Mouse (Mus musculus) stomach, postnatal 0 days (tissue): ENCODE measurements at regions not wholly inside any gene's neighbourhood (a gene's known extent, or its start where the extent isn't known, plus 50 kb on each side); places are given as distances from the start of the nearest gene placed in this dataset.

ENCODE experiments used
- ATAC-seq: fragments of 200-750 bp; cut with Nextera tagmentation; 2 replicates; pipeline ENCODE4 v1.8.0; 2017; ENCODE audit not compliant: low FRiP score, low TSS enrichment
- DNase-seq: peaks from one replicate; pipeline ENCODE4 v3.0.0-alpha.2; 2016; ENCODE audit warnings: low spot score
- H3K27ac ChIP-seq: fragments of 300-500 bp; sonication (generic); replicated peaks from 2 replicates; pipeline ENCODE4 v1.5.1; 2014; ENCODE audit warnings: mild to moderate bottlenecking, control low read depth
- H3K27me3 ChIP-seq: fragments of 300-500 bp; sonication (generic); 2 replicates; pipeline ENCODE4 v1.6.1; 2014; ENCODE audit warnings: low read length; ENCODE audit not compliant: control insufficient read depth, insufficient read depth
- H3K36me3 ChIP-seq: fragments of 300-500 bp; sonication (generic); 2 replicates; pipeline ENCODE4 v1.6.1; 2014; ENCODE audit warnings: low read length, mixed read lengths; ENCODE audit not compliant: control insufficient read depth, insufficient read depth
- H3K4me1 ChIP-seq: fragments of 300-500 bp; sonication (generic); replicated peaks from 2 replicates; pipeline ENCODE4 v1.6.1; 2014; ENCODE audit warnings: antibody characterized with exemption; ENCODE audit not compliant: control insufficient read depth, insufficient read depth
- H3K4me2 ChIP-seq: fragments of 300-500 bp; sonication (generic); replicated peaks from 2 replicates; pipeline ENCODE4 v1.6.1; 2014; ENCODE audit warnings: low read depth, mild to moderate bottlenecking, control low read depth, moderate library complexity
- H3K4me3 ChIP-seq: fragments of 300-500 bp; sonication (generic); 2 replicates; pipeline ENCODE4 v1.5.1; 2014; ENCODE audit warnings: low read depth, low read length, control low read depth
- H3K9ac ChIP-seq: fragments of 300-500 bp; sonication (generic); 2 replicates; pipeline ENCODE4 v1.6.1; 2014; ENCODE audit warnings: mild to moderate bottlenecking, low read length, control low read depth, mixed read lengths
- H3K9me3 ChIP-seq: fragments of 300-500 bp; sonication (generic); 2 replicates; pipeline ENCODE4 v1.6.1; 2016; ENCODE audit warnings: low read length; ENCODE audit not compliant: control insufficient read depth
- CTCF ChIP-seq: IDR thresholded peaks from 2 replicates; pipeline ENCODE4 v1.5.1; 2016; ENCODE audit warnings: antibody characterized with exemption, low read depth, mild to moderate bottlenecking, moderate library complexity
- EP300 ChIP-seq: optimal IDR thresholded peaks from 2 replicates; pipeline ENCODE3; 2016; ENCODE audit warnings: antibody characterized with exemption
- WGBS: fragments of 180-500 bp; shearing (Covaris S2); extraction: QIAGEN DNeasy Blood & Tissue Kit; methylation state at CpG from one replicate; pipeline ENCODE4 v1.1.7; 2014; 5-methylcytosine and 5-hydroxymethylcytosine counted together

DNA sequence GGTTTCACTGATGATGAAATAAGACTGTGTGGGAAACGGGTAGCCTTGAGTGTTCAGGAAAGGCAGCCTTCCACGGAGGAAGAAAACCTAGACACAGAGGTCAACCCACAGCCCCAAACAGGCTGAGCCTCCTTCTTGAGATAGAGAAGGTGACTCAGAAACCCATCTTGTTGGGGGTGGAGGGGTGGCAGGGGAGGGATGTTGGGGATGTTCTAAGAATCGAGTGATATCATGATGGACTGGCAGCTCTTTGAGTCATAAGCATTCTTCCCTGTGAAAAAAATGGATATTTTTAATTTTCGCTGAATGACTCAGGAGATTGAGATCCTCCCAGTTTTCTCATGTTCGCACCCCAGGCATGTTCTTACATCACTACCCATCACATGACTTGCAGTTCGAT, 417.5 kb downstream of the Fgf9 start:
- H3K9me3 ChIP-seq: no peaks in the 10 kb centered on the region
- H3K27me3 ChIP-seq: no peaks in the 10 kb centered on the region
- H3K4me1 ChIP-seq: no peaks in the 10 kb centered on the region
- no peaks in the 10 kb centered on the region for H3K36me3 ChIP-seq
- no peak for TF ChIP-seq CTCF
- no peak for TF ChIP-seq EP300
- DNase-seq: no peak
- no peak overlapping the region for H3K9ac ChIP-seq
- ATAC-seq: no peak
- H3K4me2 ChIP-seq: no peak overlapping the region
- no peak overlapping the region for H3K27ac ChIP-seq
- 90% methylated on average over 6 of the region's 6 CpGs for WGBS
- no peak overlapping the region for H3K4me3 ChIP-seq

- DNase-seq (peak; percentile 33), ATAC-seq (peak; percentile 53; the same call in 1 of the 2 replicates)
- Histone ChIP-seq H3K4me3 (no peak overlapping the region), H3K27ac (no peak overlapping the region), H3K9me3 (no peaks in the 10 kb centered on the region), H3K4me2 (no peak overlapping the region), H3K9ac (no peak overlapping the region), H3K27me3 (no peaks in the 10 kb centered on the region), H3K4me1 (no peaks in the 10 kb centered on the region), H3K36me3 (no peaks in the 10 kb centered on the region)
- 64% methylated on average over 2 of the region's 2 CpGs for whole genome bisulfite sequencing
- TF ChIP-seq CTCF: no peak
- no peak for TF ChIP-seq EP300
These were observed 410.1 kb downstream of the Fgf9 start for GRCm38 (mm10) chr14:58480454-58480853.

DNA sequence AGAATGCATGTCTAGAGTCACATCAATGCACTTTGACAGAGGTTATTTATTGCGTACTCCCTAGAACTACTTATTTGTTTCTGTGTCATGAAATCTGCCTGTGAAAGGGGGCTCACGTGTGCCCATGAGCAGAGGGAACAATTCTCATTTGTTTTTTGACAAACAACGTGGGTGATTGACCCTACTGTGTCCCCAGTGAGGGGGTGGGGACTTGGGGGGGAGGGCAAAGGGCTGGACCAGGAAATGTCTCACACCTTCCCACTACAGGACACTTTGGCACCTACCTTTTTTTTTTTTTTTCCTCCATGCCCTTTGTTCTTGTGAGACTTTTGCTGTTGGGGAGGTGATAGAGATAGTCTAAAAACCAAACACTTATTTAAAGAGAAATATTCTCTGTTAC, 400.3 kb downstream of the Fgf9 start:
- no peak overlapping the region for H3K9ac ChIP-seq
- H3K4me1 ChIP-seq: no peaks in the 10 kb centered on the region
- H3K27ac ChIP-seq: no peak overlapping the region
- ATAC-seq (no peak), DNase-seq (no peak)
- H3K9me3 ChIP-seq: no peaks in the 10 kb centered on the region
- H3K4me2 ChIP-seq: no peak overlapping the region
- no peaks in the 10 kb centered on the region for H3K36me3 ChIP-seq
- no peak overlapping the region for H3K4me3 ChIP-seq
- 45% methylated on average over 3 of the region's 3 CpGs for WGBS
- no peaks in the 10 kb centered on the region for H3K27me3 ChIP-seq
- TF ChIP-seq CTCF (no peak), EP300 (no peak)

DNA sequence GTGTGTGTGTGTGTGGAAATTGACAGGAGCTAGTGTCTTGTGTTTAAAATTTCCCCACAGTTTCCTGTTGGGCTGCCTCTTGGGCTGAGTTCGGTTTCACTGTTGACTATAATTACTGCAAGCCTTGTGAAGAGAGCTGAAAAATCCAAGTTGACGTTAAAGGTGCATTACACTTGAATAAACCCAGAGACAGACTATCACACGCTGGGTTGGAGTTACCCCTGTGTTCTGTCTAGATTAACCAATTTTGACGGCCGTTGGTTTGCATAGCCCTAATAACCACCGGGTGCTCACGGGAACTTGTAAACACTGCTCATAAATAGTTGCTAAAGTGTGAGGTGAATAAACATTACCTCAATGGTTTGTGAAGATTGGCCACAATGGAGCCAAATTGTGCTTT, 398.1 kb downstream of the Fgf9 start:
- Histone ChIP-seq H3K9ac (no peak overlapping the region), H3K27me3 (no peaks in the 10 kb centered on the region), H3K9me3 (no peaks in the 10 kb centered on the region), H3K4me2 (no peak overlapping the region), H3K4me3 (no peak overlapping the region), H3K36me3 (no peaks in the 10 kb centered on the region), H3K27ac (no peak overlapping the region), H3K4me1 (no peaks in the 10 kb centered on the region)
- DNase-seq (no peak), ATAC-seq (no peak)
- TF ChIP-seq CTCF (no peak), EP300 (no peak)
- 56% methylated on average over 7 of the region's 7 CpGs for WGBS

DNA sequence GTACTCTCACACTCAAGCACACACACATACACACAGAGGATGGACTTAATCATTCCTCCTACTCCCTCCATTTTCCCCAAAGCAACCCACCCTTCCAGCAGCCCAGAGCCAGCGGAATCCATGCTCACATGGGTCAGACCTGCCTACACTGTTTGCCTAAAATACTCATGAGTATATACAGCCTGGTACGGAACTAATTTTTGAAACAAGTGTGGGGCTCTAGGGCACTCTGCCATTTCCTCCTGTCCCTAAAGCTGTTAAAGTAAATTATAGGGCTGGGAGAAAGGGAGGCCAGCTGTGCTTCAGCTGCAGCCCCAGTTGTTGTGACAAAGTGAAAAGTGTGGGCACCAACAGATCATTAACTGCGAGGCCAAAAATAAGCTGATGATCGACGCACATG, 397.5 kb downstream of the Fgf9 start:
- WGBS: 51% methylated on average over 5 of the region's 5 CpGs
- no peaks in the 10 kb centered on the region for H3K4me1 ChIP-seq
- no peak overlapping the region for H3K4me3 ChIP-seq
- no peak overlapping the region for H3K9ac ChIP-seq
- no peaks in the 10 kb centered on the region for H3K9me3 ChIP-seq
- no peak for ATAC-seq
- H3K27me3 ChIP-seq: no peaks in the 10 kb centered on the region
- no peak overlapping the region for H3K27ac ChIP-seq
- DNase-seq: no peak
- TF ChIP-seq CTCF: no peak
- TF ChIP-seq EP300: no peak
- H3K4me2 ChIP-seq: no peak overlapping the region
- no peaks in the 10 kb centered on the region for H3K36me3 ChIP-seq

DNA sequence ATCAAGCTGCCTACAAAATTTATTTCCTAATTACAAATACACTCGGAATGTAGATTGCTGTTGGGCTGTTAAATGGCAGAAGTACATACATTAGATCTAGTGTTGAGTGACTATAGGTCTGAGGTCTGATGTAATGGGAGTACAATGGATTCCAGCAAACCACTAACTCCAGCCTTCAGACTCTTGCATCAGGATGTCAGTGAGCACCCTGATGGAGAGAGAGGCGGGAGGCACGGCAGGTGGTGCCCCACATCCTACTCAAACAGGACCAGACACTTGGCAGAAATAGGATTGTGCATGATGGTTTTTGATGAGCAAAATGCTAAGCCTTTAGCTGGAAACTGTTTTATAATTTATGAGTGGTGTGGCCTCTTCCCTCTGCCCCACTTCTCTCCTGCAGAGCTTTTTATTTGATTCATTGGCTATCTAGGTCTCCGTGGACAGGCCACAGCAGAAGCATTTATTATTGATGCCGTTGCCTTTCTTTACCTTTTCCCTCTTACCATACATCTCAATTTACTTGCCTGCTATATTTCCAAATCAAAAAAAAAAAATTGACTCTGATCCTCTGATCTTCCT, 376.5 kb downstream of the Fgf9 start:
- 87% methylated on average over 5 of the region's 5 CpGs for WGBS
- H3K4me3 ChIP-seq: no peak overlapping the region
- no peak for TF ChIP-seq EP300
- no peak for TF ChIP-seq CTCF
- no peaks in the 10 kb centered on the region for H3K27me3 ChIP-seq
- ATAC-seq (no peak), DNase-seq (no peak)
- no peaks in the 10 kb centered on the region for H3K4me1 ChIP-seq
- no peak overlapping the region for H3K27ac ChIP-seq
- no peak overlapping the region for H3K4me2 ChIP-seq
- no peaks in the 10 kb centered on the region for H3K36me3 ChIP-seq
- no peaks in the 10 kb centered on the region for H3K9me3 ChIP-seq
- H3K9ac ChIP-seq: no peak overlapping the region
